In genomic region chr17:64916657-64917056, GRCm38 (mm10) we compare ENCODE assay signal across 10 mouse cellular contexts.
DNase-seq lines count a peak whose midpoint lies in the region; ATAC-seq and TF ChIP-seq lines count a peak whose summit lies in the region.
"Had no signal": no experiment of that assay in that cellular context is flagged by ENCODE, and none has a peak within 500 bp of the region (broad histone marks: within the 10 kb centered on the region; RNA-seq: fewer than 3 reads in every experiment).

No protein-coding gene starts in this region.

- DNase-seq in adrenal gland, postnatal 36 days = peak; percentile 3 to 4
- no peak for DNase-seq in adrenal gland, postnatal 4 days (ENCODE audit: low spot score in 2 of 2)
- no peak for DNase-seq in lung, embryonic 14.5 days
- no peak for DNase-seq in lung, postnatal 14 days
- peak; percentile 21 for DNase-seq in gastrocnemius, postnatal 14 days
- DNase-seq: kidney, adult 18-20 months had no signal

- H3K27ac ChIP-seq in lung, embryonic 14.5 days (ENCODE audit: low read depth) = no peak overlapping the region
- H3K27ac ChIP-seq in small intestine, adult 2 months (ENCODE audit: insufficient read depth, low read depth, low read length) = no peak overlapping the region
- no peak overlapping the region for H3K27ac ChIP-seq in forebrain, embryonic 15.5 days (replicated peaks)
- H3K27ac ChIP-seq: midbrain, embryonic 12.5 days had no signal

- TF ChIP-seq CTCF in lung, embryonic 14.5 days (IDR thresholded peaks at IDR 0.05; ENCODE audit: low read depth) = peak; percentile 56
- TF ChIP-seq CTCF in small intestine, adult 2 months (IDR thresholded peaks at IDR 0.05; ENCODE audit: extremely low read depth, insufficient read length, insufficient replicate concordance, low read depth, low read length) = peak; percentile 57; the same call in 1 of the 2 replicates

- H3K27me3 ChIP-seq in lung, embryonic 14.5 days (ENCODE audit: insufficient read depth, low read length) = no peaks in the 10 kb centered on the region
- no peaks in the 10 kb centered on the region for H3K27me3 ChIP-seq in small intestine, adult 2 months (ENCODE audit: control insufficient read depth, insufficient read depth, low read length)
- H3K27me3 ChIP-seq in forebrain, embryonic 15.5 days = no peaks in the 10 kb centered on the region
- H3K27me3 ChIP-seq: midbrain, embryonic 12.5 days had no signal

- ATAC-seq in lung, embryonic 14.5 days (ENCODE audit: insufficient read depth) = no peak
- ATAC-seq in forebrain, embryonic 15.5 days (replicated peaks) = no peak
- ATAC-seq in megakaryocyte progenitor cell, adult 5-6 weeks (replicated peaks; ENCODE audit: poor library complexity) = no peak; the same call in 1 of the 2 replicates

- no peaks in the 10 kb centered on the region for H3K36me3 ChIP-seq in lung, embryonic 14.5 days (ENCODE audit: insufficient read depth)
- no peaks in the 10 kb centered on the region for H3K36me3 ChIP-seq in small intestine, adult 2 months (ENCODE audit: control insufficient read depth, insufficient read depth, low read length)
- no peaks in the 10 kb centered on the region for H3K36me3 ChIP-seq in forebrain, embryonic 15.5 days
- H3K36me3 ChIP-seq: midbrain, embryonic 12.5 days had no signal

- H3K4me2 ChIP-seq in lung, embryonic 14.5 days = no peak overlapping the region
- no peak overlapping the region for H3K4me2 ChIP-seq in forebrain, embryonic 15.5 days (replicated peaks)
- H3K4me2 ChIP-seq: midbrain, embryonic 12.5 days had no signal

- H3K4me3 ChIP-seq in lung, embryonic 14.5 days (ENCODE audit: low read depth, low read length) = no peak overlapping the region
- H3K4me3 ChIP-seq in small intestine, adult 2 months (ENCODE audit: low read depth, low read length) = no peak overlapping the region
- no peak overlapping the region for H3K4me3 ChIP-seq in forebrain, embryonic 15.5 days
- H3K4me3 ChIP-seq: midbrain, embryonic 12.5 days had no signal

- H3K4me1 ChIP-seq in lung, embryonic 14.5 days (ENCODE audit: insufficient read depth) = peaks cover 7% of the 10 kb centered on the region
- peaks cover 5% of the 10 kb centered on the region; the same call in 1 of the 2 replicates for H3K4me1 ChIP-seq in small intestine, adult 2 months (ENCODE audit: control insufficient read depth, insufficient read depth, insufficient read length, low read length)
- peaks cover 27% of the 10 kb centered on the region for H3K4me1 ChIP-seq in forebrain, embryonic 15.5 days

- no peak for TF ChIP-seq POLR2A in small intestine, adult 2 months (IDR thresholded peaks at IDR 0.05; ENCODE audit: low read depth, low read length)

- intact Hi-C loops in gastrocnemius, postnatal 14 days (cut with DNase I; ENCODE audit: low total_unique reads) = no loop called here

- H3K9ac ChIP-seq in lung, embryonic 14.5 days = no peak overlapping the region
- H3K9ac ChIP-seq in forebrain, embryonic 15.5 days (replicated peaks) = no peak overlapping the region
- H3K9ac ChIP-seq: midbrain, embryonic 12.5 days had no signal

- no peaks in the 10 kb centered on the region for H3K9me3 ChIP-seq in lung, embryonic 14.5 days (ENCODE audit: low read depth, low read length)
- no peaks in the 10 kb centered on the region for H3K9me3 ChIP-seq in forebrain, embryonic 15.5 days
- H3K9me3 ChIP-seq: midbrain, embryonic 12.5 days had no signal

- 74% methylated on average over 6 of the region's 6 CpGs for WGBS in lung, embryonic 14.5 days
- WGBS in small intestine, adult 2 months = 81% methylated on average over 6 of the region's 6 CpGs
- WGBS in forebrain, embryonic 15.5 days = 78% methylated on average over 6 of the region's 6 CpGs

Comparison
In these comparisons a context has a peak if more than half of its experiments do, and no peak if none do; other contexts are left out.
1. DNase-seq: peak in adrenal gland, postnatal 36 days (2 of 2) and gastrocnemius, postnatal 14 days (single experiment); none in adrenal gland, postnatal 4 days (0 of 2), lung, embryonic 14.5 days (single experiment) and lung, postnatal 14 days (single experiment).